Mouse (Mus musculus): ENCODE results near the gene Tnr. TPM values are rescaled to one million over a fixed set of nuclear protein-coding genes. Genes with fewer than 3 reads are reported as not detected.

The Tnr gene
- polyA plus RNA-seq, 1 experiment: not detected

DNA sequence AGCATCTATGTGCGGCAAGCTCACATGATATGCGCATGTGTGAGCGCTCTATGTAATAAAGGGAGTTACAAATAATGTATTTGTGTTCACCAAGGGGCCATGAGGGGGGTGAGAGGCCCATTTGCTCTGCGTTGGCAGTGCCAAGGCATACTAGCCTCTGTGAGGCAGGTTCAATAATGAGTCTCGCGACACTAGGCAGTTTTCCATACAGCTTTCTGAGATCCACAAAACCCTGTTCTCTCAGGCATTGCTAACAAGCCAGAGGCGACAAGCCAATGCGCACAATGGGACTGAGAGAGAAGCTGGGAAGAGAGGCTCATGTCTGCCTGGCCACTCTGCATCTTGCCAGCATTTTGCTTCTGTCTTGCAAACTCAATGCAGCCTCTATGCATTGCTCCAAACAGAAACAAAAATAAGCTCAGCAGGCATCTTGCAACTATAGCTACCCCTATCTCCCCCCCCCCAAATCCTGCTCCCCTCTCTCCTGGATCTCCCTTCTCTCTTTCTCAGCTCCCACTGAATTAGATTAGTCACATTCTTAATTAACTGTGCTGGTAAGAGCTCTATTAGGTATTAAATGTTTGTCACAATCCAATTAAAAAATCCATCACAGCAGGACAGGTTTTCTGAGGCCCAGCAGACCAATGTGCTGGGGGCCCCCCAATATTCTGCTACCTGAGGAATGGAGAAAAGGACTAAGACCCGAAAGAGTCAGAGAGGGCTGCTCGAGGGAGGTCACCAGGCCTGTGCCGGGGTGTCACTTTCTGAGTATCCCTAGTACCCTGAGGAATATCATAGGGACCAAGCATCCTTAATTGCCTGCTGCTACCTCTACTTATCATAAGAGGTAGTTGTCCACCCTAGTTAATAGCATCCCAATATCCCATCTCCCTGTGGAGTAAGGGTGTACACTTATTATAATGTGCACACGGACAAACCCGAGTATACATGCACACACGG lies 70.8 kb downstream of the Tnr start:
- TF ChIP-seq POLR2A (IDR thresholded peaks at IDR 0.05; ENCODE audit: borderline replicate concordance, control insufficient read depth, low read depth, low read length): no peak
- no peak for TF ChIP-seq CTCF (IDR thresholded peaks at IDR 0.05; ENCODE audit: control insufficient read depth, insufficient read depth, low read length)
- Histone ChIP-seq H3K4me3 (replicated peaks; ENCODE audit: control insufficient read depth, low read depth, low read length) (no peak overlapping the region), H3K27ac (ENCODE audit: control insufficient read depth, insufficient read depth, low read depth, low read length, poor library complexity) (no peak overlapping the region), H3K4me1 (ENCODE audit: control insufficient read depth, insufficient read depth, low read length) (no peaks in the 10 kb centered on the region)
- WGBS: 82% methylated on average over 14 of the region's 14 CpGs

DNA sequence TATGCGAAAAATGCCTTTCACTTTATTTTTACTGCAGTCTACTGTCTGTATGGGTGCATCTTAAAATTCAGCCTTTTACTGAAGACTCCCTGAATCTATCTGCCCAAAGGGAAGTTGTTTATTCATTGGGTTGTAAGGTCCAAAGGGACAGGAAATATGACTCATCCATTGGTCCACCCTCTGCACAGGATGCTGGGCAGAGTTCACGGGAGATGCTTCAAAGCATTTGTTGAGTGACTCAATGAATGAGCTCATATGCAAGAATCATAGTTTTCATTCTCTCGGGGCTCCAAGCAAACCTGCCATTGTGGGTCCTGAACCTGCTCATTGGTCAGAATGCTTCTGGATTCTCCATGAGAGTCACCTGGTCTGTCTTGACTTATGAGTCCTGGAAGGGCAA lies 72.2 kb downstream of the Tnr start:
- 31% methylated on average over 3 of the region's 3 CpGs for WGBS

DNA sequence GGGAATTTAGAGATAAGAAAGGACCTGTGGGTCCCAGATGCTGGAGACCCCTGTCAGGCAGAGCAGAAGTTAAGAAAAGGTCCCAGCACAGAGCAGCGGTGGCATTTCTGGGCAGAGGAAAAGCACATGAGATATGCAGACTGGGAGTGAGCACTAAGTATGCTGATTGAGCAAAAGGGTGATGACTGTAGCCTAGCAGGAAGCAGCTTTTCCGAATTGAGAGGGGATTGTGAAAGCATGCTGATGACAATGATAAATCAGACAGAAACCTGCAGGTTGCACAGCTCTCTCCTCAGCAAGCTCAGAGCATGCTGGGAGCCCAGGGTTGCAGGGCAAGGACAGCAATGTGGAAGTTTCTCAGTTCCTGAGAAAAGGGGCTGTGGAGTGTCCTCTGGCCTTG lies 73.1 kb downstream of the Tnr start:
- Histone ChIP-seq H3K4me3 (replicated peaks; ENCODE audit: control insufficient read depth, low read depth, low read length) (no peak overlapping the region), H3K4me1 (ENCODE audit: control insufficient read depth, insufficient read depth, low read length) (no peaks in the 10 kb centered on the region), H3K27ac (ENCODE audit: control insufficient read depth, insufficient read depth, low read depth, low read length, poor library complexity) (no peak overlapping the region)
- 3% methylated on average over 2 of the region's 2 CpGs for WGBS
- TF ChIP-seq POLR2A (IDR thresholded peaks at IDR 0.05; ENCODE audit: borderline replicate concordance, control insufficient read depth, low read depth, low read length) (no peak), CTCF (IDR thresholded peaks at IDR 0.05; ENCODE audit: control insufficient read depth, insufficient read depth, low read length) (no peak)

More for the DNA sequence above, 72.2 kb downstream of the Tnr start:
- no peak for TF ChIP-seq CTCF (IDR thresholded peaks at IDR 0.05; ENCODE audit: control insufficient read depth, insufficient read depth, low read length)
- no peak for TF ChIP-seq POLR2A (IDR thresholded peaks at IDR 0.05; ENCODE audit: borderline replicate concordance, control insufficient read depth, low read depth, low read length)
- H3K27ac ChIP-seq (ENCODE audit: control insufficient read depth, insufficient read depth, low read depth, low read length, poor library complexity): no peak overlapping the region
- no peaks in the 10 kb centered on the region for H3K4me1 ChIP-seq (ENCODE audit: control insufficient read depth, insufficient read depth, low read length)
- no peak overlapping the region for H3K4me3 ChIP-seq (replicated peaks; ENCODE audit: control insufficient read depth, low read depth, low read length)

DNA sequence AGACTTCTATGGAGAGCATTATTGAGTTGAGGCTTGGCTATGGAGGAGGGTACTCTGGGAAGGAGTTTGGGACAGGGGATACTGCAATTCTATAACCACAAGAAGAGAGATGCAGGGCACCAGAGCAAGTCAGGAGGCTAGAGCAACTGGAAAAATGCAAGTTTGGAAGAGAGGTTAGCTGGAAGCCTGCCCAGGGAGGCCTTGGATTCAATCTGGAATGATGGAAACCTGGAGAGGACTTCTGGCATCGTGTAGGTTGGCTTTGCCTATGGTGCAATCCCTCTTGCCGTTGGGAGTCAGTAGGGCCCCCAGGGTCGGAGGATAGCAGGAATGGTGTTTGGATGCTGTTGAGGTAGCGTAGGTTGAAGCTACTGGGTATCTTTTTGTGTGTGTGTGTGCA lies 90.0 kb downstream of the Tnr start:
- H3K4me3 ChIP-seq (replicated peaks; ENCODE audit: control insufficient read depth, low read depth, low read length): no peak overlapping the region
- H3K4me1 ChIP-seq (ENCODE audit: control insufficient read depth, insufficient read depth, low read length): no peaks in the 10 kb centered on the region
- TF ChIP-seq CTCF (IDR thresholded peaks at IDR 0.05; ENCODE audit: control insufficient read depth, insufficient read depth, low read length) (no peak), POLR2A (IDR thresholded peaks at IDR 0.05; ENCODE audit: borderline replicate concordance, control insufficient read depth, low read depth, low read length) (no peak)
- 75% methylated on average over 4 of the region's 4 CpGs for WGBS
- no peak overlapping the region for H3K27ac ChIP-seq (ENCODE audit: control insufficient read depth, insufficient read depth, low read depth, low read length, poor library complexity)

DNA sequence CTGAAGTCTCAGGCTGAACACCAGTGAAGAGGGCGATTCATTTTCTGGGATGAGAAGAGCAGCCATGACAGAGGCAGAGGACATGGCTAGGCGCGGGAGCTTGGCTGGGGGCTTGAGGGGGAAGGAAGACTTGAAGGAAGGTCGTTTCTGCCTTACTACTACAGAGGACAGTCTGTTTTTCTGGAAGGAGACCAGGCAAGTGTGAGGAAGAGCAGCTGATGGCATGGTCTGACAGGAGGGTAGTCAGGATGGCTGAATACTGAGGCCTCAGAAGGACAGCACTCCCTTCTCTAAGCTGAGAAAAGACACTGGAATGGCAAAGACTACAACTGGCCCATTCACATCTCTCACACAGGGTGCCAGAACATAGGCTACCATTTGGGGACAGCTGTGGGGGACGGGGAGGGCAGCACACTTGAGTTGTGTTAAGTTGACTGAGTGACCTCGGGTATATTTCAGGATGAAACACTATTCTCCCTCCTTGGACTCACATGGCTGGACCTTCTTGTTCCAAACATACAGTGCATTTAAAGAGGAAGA lies 90.6 kb downstream of the Tnr start:
- 74% methylated on average over 6 of the region's 6 CpGs for WGBS

DNA sequence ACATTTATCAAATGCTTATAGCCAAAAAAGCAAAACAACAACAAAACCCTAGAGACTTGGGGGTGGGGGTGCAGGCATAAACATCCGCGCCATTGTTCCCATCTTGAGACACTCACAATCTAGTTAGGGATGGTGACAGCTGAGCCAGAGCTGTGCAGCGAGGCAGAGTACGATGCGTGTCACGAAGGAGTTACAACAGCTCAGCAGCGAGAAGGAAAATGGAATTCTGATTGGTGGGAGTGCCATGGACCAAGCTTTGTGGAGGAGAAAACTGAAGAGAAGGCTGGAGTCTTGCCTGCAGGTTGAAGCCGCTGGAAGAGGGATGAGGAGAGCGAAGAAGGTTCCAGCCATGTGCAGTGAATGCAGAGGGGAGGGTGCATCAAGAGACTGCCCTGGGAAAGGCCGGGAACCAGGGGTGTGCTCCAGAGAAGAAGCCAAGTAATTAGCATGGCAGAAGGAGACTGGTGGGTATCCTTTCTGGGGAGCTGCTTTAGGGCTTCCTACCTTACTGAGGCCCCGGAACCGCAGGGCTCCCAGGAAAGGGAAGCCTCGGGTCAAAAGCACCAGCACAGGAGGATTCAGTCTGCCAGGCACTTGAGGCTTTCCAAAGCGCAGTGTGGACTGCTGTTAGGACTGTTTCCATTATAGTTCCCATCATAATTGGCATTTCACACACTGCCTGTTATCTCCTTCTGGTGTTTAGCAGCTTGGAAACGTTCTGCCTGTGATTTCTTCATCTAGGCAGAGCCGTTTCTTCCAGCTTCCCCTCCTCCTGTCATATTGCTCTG lies 91.3 kb downstream of the Tnr start:
- Histone ChIP-seq H3K4me1 (ENCODE audit: control insufficient read depth, insufficient read depth, low read length) (no peaks in the 10 kb centered on the region), H3K27ac (ENCODE audit: control insufficient read depth, insufficient read depth, low read depth, low read length, poor library complexity) (no peak overlapping the region), H3K4me3 (replicated peaks; ENCODE audit: control insufficient read depth, low read depth, low read length) (no peak overlapping the region)
- 65% methylated on average over 16 of the region's 16 CpGs for WGBS
- TF ChIP-seq CTCF (IDR thresholded peaks at IDR 0.05; ENCODE audit: control insufficient read depth, insufficient read depth, low read length): no peak
- TF ChIP-seq POLR2A (IDR thresholded peaks at IDR 0.05; ENCODE audit: borderline replicate concordance, control insufficient read depth, low read depth, low read length): no peak

More for the DNA sequence above, 90.6 kb downstream of the Tnr start:
- Histone ChIP-seq H3K27ac (ENCODE audit: control insufficient read depth, insufficient read depth, low read depth, low read length, poor library complexity) (no peak overlapping the region), H3K4me3 (replicated peaks; ENCODE audit: control insufficient read depth, low read depth, low read length) (no peak overlapping the region), H3K4me1 (ENCODE audit: control insufficient read depth, insufficient read depth, low read length) (no peaks in the 10 kb centered on the region)
- TF ChIP-seq POLR2A (IDR thresholded peaks at IDR 0.05; ENCODE audit: borderline replicate concordance, control insufficient read depth, low read depth, low read length): no peak
- no peak for TF ChIP-seq CTCF (IDR thresholded peaks at IDR 0.05; ENCODE audit: control insufficient read depth, insufficient read depth, low read length)

DNA sequence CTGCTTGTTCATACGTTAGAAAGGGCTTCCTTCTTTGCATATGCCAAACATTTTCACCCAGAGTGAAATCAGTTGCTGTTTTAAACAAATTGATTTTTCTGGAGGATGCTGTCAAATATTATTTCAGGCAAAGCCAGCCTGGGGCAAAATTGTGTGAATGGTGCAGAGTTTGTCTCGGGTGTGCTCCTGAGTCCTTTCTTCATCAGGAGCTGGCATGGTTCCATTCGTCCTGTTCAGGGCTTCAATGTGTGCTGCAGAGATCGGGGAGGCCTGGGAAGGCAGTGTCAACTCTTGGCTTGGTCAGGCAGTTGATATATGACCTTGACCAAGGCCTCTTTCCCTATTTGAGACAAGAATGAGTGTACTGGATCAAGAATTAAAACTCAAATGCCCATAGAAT lies 92.1 kb downstream of the Tnr start:
- WGBS: 56% methylated on average over 4 of the region's 4 CpGs
- Histone ChIP-seq H3K4me1 (ENCODE audit: control insufficient read depth, insufficient read depth, low read length) (no peaks in the 10 kb centered on the region), H3K4me3 (replicated peaks; ENCODE audit: control insufficient read depth, low read depth, low read length) (no peak overlapping the region), H3K27ac (ENCODE audit: control insufficient read depth, insufficient read depth, low read depth, low read length, poor library complexity) (no peak overlapping the region)
- TF ChIP-seq POLR2A (IDR thresholded peaks at IDR 0.05; ENCODE audit: borderline replicate concordance, control insufficient read depth, low read depth, low read length) (no peak), CTCF (IDR thresholded peaks at IDR 0.05; ENCODE audit: control insufficient read depth, insufficient read depth, low read length) (no peak)

DNA sequence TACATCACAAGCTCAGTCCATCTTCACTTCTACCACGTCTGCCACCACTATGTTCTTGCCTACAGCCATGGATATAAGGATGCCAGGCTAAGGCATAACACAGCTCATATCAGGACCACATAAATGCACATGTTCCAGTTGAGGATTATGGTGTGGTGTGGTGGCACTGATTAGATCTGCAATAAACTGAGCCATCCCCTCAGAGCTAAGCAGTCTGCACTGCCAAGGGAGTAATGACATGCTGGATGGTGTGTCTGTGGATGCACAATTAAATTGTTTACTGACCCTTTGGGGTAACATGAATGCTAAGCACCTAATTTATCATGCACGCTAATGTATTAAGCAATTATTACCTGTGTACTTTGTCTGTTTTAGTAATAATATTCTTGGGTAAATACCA lies 95.6 kb downstream of the Tnr start:
- no peak overlapping the region for H3K27ac ChIP-seq (ENCODE audit: control insufficient read depth, insufficient read depth, low read depth, low read length, poor library complexity)
- WGBS: 76% methylated on average over 2 of the region's 2 CpGs
- no peaks in the 10 kb centered on the region for H3K4me1 ChIP-seq (ENCODE audit: control insufficient read depth, insufficient read depth, low read length)
- H3K4me3 ChIP-seq (replicated peaks; ENCODE audit: control insufficient read depth, low read depth, low read length): no peak overlapping the region
- TF ChIP-seq CTCF (IDR thresholded peaks at IDR 0.05; ENCODE audit: control insufficient read depth, insufficient read depth, low read length) (no peak), POLR2A (IDR thresholded peaks at IDR 0.05; ENCODE audit: borderline replicate concordance, control insufficient read depth, low read depth, low read length) (no peak)
